11 mouse cellular contexts compared by ENCODE assay signal in the genomic region with DNA sequence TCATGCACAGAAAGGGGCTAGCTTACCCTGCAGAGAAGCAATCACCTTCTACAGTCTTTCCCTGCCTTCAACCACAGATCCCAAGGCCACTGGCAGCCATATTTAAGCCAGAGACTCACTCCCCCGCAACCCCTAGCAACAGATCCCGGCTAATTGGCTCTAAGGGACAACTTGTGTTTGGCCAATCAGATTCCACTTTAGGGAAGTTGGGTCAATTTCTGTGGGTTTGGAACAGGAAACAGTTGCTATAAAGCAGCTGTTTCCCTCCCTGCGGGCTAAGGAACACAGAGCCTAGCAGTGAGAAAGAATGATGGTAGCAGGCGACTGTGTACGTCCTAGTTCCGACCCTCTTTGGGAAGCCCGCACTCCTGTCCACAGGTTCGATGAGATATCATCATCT. TPM values are rescaled to one million over a fixed set of nuclear protein-coding genes. Genes with fewer than 3 reads are reported as not detected.
A peak's percentile ranks its signal among the peaks of the same experiment; 100 is the strongest.
DNase-seq lines count a peak whose midpoint lies in the region; ATAC-seq and TF ChIP-seq lines count a peak whose summit lies in the region.
"Had no signal": no experiment of that assay in that cellular context is flagged by ENCODE, and none has a peak within 500 bp of the region (broad histone marks: within the 10 kb centered on the region; RNA-seq: fewer than 3 reads in every experiment).

No protein-coding gene starts in this region.

- H3K4me3 ChIP-seq in kidney, postnatal 0 days (replicated peaks; ENCODE audit: low read depth, low read length), result no peak overlapping the region
- H3K4me3 ChIP-seq in embryonic facial prominence, embryonic 13.5 days, result no peak overlapping the region
- H3K4me3 ChIP-seq in limb, embryonic 14.5 days (replicated peaks; ENCODE audit: low read length), result no peak overlapping the region
- H3K4me3 ChIP-seq: embryonic facial prominence, embryonic 15.5 days; intestine, embryonic 15.5 days had no signal

- no peak for TF ChIP-seq POLR2A in limb, embryonic 14.5 days (IDR thresholded peaks at IDR 0.05; ENCODE audit: borderline replicate concordance, extremely low read depth, insufficient read depth, insufficient read length)

- H3K4me2 ChIP-seq in kidney, postnatal 0 days (ENCODE audit: low read length), result no peak overlapping the region
- no peak overlapping the region for H3K4me2 ChIP-seq in embryonic facial prominence, embryonic 13.5 days
- H3K4me2 ChIP-seq in limb, embryonic 14.5 days (replicated peaks; ENCODE audit: low read depth, low read length, severe bottlenecking), result no peak overlapping the region
- H3K4me2 ChIP-seq: embryonic facial prominence, embryonic 15.5 days; intestine, embryonic 15.5 days had no signal

- H3K27me3 ChIP-seq in kidney, postnatal 0 days (ENCODE audit: insufficient read depth, low read length), result no peaks in the 10 kb centered on the region
- H3K27me3 ChIP-seq in embryonic facial prominence, embryonic 13.5 days, result no peaks in the 10 kb centered on the region
- H3K27me3 ChIP-seq in limb, embryonic 14.5 days (ENCODE audit: control insufficient read depth, insufficient read depth, low read length), result no peaks in the 10 kb centered on the region
- H3K27me3 ChIP-seq: embryonic facial prominence, embryonic 15.5 days; intestine, embryonic 15.5 days had no signal

- peaks cover 25% of the 10 kb centered on the region for H3K4me1 ChIP-seq in kidney, postnatal 0 days (replicated peaks; ENCODE audit: insufficient read depth, low read length)
- H3K4me1 ChIP-seq in embryonic facial prominence, embryonic 13.5 days, result peaks cover 44% of the 10 kb centered on the region
- H3K4me1 ChIP-seq in limb, embryonic 14.5 days (ENCODE audit: control insufficient read depth, insufficient read depth, low read length), result peaks cover 40% of the 10 kb centered on the region

- peak overlapping the region; percentile 76 for H3K27ac ChIP-seq in kidney, postnatal 0 days
- H3K27ac ChIP-seq in embryonic facial prominence, embryonic 13.5 days, result peak overlapping the region; percentile 29; the same call in 1 of the 2 replicates
- H3K27ac ChIP-seq in limb, embryonic 14.5 days (replicated peaks; ENCODE audit: low read depth, low read length), result peak overlapping the region; percentile 61
- H3K27ac ChIP-seq: liver, embryonic 14.5 days had no signal

- H3K9ac ChIP-seq in kidney, postnatal 0 days (ENCODE audit: low read depth, low read length), result no peak overlapping the region
- H3K9ac ChIP-seq in embryonic facial prominence, embryonic 13.5 days, result no peak overlapping the region
- no peak overlapping the region for H3K9ac ChIP-seq in limb, embryonic 14.5 days (ENCODE audit: low read depth, low read length, severe bottlenecking)
- H3K9ac ChIP-seq: embryonic facial prominence, embryonic 15.5 days; intestine, embryonic 15.5 days; liver, embryonic 14.5 days had no signal

- no peaks in the 10 kb centered on the region for H3K9me3 ChIP-seq in kidney, postnatal 0 days (replicated peaks; ENCODE audit: low read length)
- H3K9me3 ChIP-seq in embryonic facial prominence, embryonic 13.5 days, result no peaks in the 10 kb centered on the region
- no peaks in the 10 kb centered on the region for H3K9me3 ChIP-seq in limb, embryonic 14.5 days (ENCODE audit: control insufficient read depth, low read length)
- H3K9me3 ChIP-seq: embryonic facial prominence, embryonic 15.5 days; intestine, embryonic 15.5 days had no signal

- TF ChIP-seq CTCF in kidney, postnatal 0 days (IDR thresholded peaks at IDR 0.05; ENCODE audit: low read depth), result no peak

- ATAC-seq in kidney, postnatal 0 days (replicated peaks; ENCODE audit: low FRiP score, low read depth), result no peak
- ATAC-seq in embryonic facial prominence, embryonic 13.5 days (ENCODE audit: insufficient number of reproducible peaks, insufficient read depth, low FRiP score, low TSS enrichment, low read depth), result no peak
- peak; percentile 23; the same call in 1 of the 2 replicates for ATAC-seq in limb, embryonic 14.5 days (ENCODE audit: low FRiP score, low read depth)
- ATAC-seq: intestine, embryonic 15.5 days had no signal

- peak; percentile 83 for DNase-seq in kidney, postnatal 0 days (ENCODE audit: low spot score)
- no peak for DNase-seq in kidney, postnatal 36 days
- DNase-seq in ZHBTc4 (ENCODE audit: low read depth, low spot score), result peak; percentile 65
- DNase-seq in limb, embryonic 14.5 days (ENCODE audit: low spot score), result peak; percentile 33
- DNase-seq in gastrocnemius, adult 8-10 months (ENCODE audit: low spot score in 2 of 2), result no peak
- DNase-seq in urinary bladder, postnatal 10 days (ENCODE audit: low spot score), result no peak
- DNase-seq: midbrain, embryonic 14.5 days had no signal

- WGBS in kidney, postnatal 0 days, result 55% methylated on average over 8 of the region's 8 CpGs
- 52% methylated on average over 8 of the region's 8 CpGs for WGBS in embryonic facial prominence, embryonic 13.5 days
- 41% methylated on average over 8 of the region's 8 CpGs for WGBS in limb, embryonic 14.5 days

- no peaks in the 10 kb centered on the region for H3K36me3 ChIP-seq in kidney, postnatal 0 days (ENCODE audit: insufficient read depth, low read length)
- peaks cover 8% of the 10 kb centered on the region; the same call in 1 of the 2 replicates for H3K36me3 ChIP-seq in embryonic facial prominence, embryonic 13.5 days
- H3K36me3 ChIP-seq in limb, embryonic 14.5 days (ENCODE audit: control insufficient read depth, insufficient read depth, low read length), result no peaks in the 10 kb centered on the region
- H3K36me3 ChIP-seq: embryonic facial prominence, embryonic 15.5 days; intestine, embryonic 15.5 days had no signal

RNA-seq across cellular contexts. Expression of a gene that starts 19.4 kb away (rescaled TPM):
- polyA plus RNA-seq in kidney, postnatal 0 days (2015; fragmentation: Nextera tagmentation; extraction: Ambion mirVana), result 12.8 and 13.3 TPM in 2 replicates
- 18.0 and 21.2 TPM in 2 replicates for polyA plus RNA-seq in embryonic facial prominence, embryonic 13.5 days (2015; fragmentation: Nextera tagmentation; extraction: Ambion mirVana)
- 52.2 and 60.1 TPM in 2 replicates for polyA plus RNA-seq in limb, embryonic 14.5 days (2012; rRNA removed)
- 28.3 and 31.6 TPM in 2 replicates for polyA plus RNA-seq in limb, embryonic 14.5 days (2014; fragmentation: Nextera tagmentation; extraction: Ambion mirVana)
- 1 to 10 TPM; 1.5 to 2.8 (median 2.1) TPM for total RNA-seq in gastrocnemius, adult 8-10 months (2022)

RNA-seq across cellular contexts. Expression of a gene that starts 35.4 kb away (rescaled TPM):
- polyA plus RNA-seq in kidney, postnatal 0 days (2015; fragmentation: Nextera tagmentation; extraction: Ambion mirVana), result 25.8 and 33.1 TPM in 2 replicates
- polyA plus RNA-seq in embryonic facial prominence, embryonic 13.5 days (2015; fragmentation: Nextera tagmentation; extraction: Ambion mirVana), result 40.6 and 42.3 TPM in 2 replicates
- 17.0 and 19.3 TPM in 2 replicates for polyA plus RNA-seq in limb, embryonic 14.5 days (2012; rRNA removed)
- 38.4 and 41.1 TPM in 2 replicates for polyA plus RNA-seq in limb, embryonic 14.5 days (2014; fragmentation: Nextera tagmentation; extraction: Ambion mirVana)
- 1 to 10 TPM; 4.6 to 5.5 (median 5.1) TPM for total RNA-seq in gastrocnemius, adult 8-10 months (2022)

RNA-seq across cellular contexts. Expression of a gene that starts 47.3 kb away (rescaled TPM):
- polyA plus RNA-seq in kidney, postnatal 0 days (2015; fragmentation: Nextera tagmentation; extraction: Ambion mirVana), result 0.97 TPM in 1 of 2 replicates, not detected in the other
- 1.7 TPM in 1 of 2 replicates, not detected in the other for polyA plus RNA-seq in embryonic facial prominence, embryonic 13.5 days (2015; fragmentation: Nextera tagmentation; extraction: Ambion mirVana)
- 0.59 and 1.2 TPM in 2 replicates for polyA plus RNA-seq in limb, embryonic 14.5 days (2012; rRNA removed)
- polyA plus RNA-seq in limb, embryonic 14.5 days (2014; fragmentation: Nextera tagmentation; extraction: Ambion mirVana), result 1.2 and 1.7 TPM in 2 replicates
- total RNA-seq in gastrocnemius, adult 8-10 months (2022), result under 1 TPM in 1 of 4 experiments, not detected in 3; 0.75 TPM

RNA-seq across cellular contexts. Expression of a gene that starts 54.1 kb away (rescaled TPM):
- 518 and 575 TPM in 2 replicates for polyA plus RNA-seq in kidney, postnatal 0 days (2015; fragmentation: Nextera tagmentation; extraction: Ambion mirVana)
- polyA plus RNA-seq in embryonic facial prominence, embryonic 13.5 days (2015; fragmentation: Nextera tagmentation; extraction: Ambion mirVana), result 330 and 353 TPM in 2 replicates
- polyA plus RNA-seq in limb, embryonic 14.5 days (2012; rRNA removed), result 148 and 234 TPM in 2 replicates
- 347 and 358 TPM in 2 replicates for polyA plus RNA-seq in limb, embryonic 14.5 days (2014; fragmentation: Nextera tagmentation; extraction: Ambion mirVana)
- 100 to 1,000 TPM; 404 to 454 (median 441) TPM for total RNA-seq in gastrocnemius, adult 8-10 months (2022)

Comparison
In these comparisons a context has a peak if more than half of its experiments do, and no peak if none do; other contexts are left out.
1. DNase-seq: peak in kidney, postnatal 0 days (single experiment), ZHBTc4 (single experiment) and limb, embryonic 14.5 days (single experiment); none in kidney, postnatal 36 days (0 of 2), gastrocnemius, adult 8-10 months (0 of 2) and urinary bladder, postnatal 10 days (single experiment).
2. Peak in every context shown above with its lines, with median percentiles within 50 percentile points of each other: H3K27ac ChIP-seq.